Mouse (Mus musculus) G1E (cell line): ENCODE results near the gene Magt1.

Source experiments
- CTCF ChIP-seq: IDR thresholded peaks from 2 replicates; pipeline ENCODE4 v1.5.1; 2012; ENCODE audit warnings: low read depth, low read length, inconsistent platforms, mixed read lengths
- GATA1 ChIP-seq: IDR thresholded peaks from 2 replicates; pipeline ENCODE4 v1.6.1; 2012; ENCODE audit warnings: borderline replicate concordance, low read length, inconsistent platforms, mixed read lengths
- POLR2AphosphoS5 ChIP-seq: IDR thresholded peaks from 2 replicates; pipeline ENCODE4 v1.6.1; 2012; ENCODE audit warnings: low read depth, low read length, inconsistent platforms; ENCODE audit not compliant: insufficient replicate concordance

DNA sequence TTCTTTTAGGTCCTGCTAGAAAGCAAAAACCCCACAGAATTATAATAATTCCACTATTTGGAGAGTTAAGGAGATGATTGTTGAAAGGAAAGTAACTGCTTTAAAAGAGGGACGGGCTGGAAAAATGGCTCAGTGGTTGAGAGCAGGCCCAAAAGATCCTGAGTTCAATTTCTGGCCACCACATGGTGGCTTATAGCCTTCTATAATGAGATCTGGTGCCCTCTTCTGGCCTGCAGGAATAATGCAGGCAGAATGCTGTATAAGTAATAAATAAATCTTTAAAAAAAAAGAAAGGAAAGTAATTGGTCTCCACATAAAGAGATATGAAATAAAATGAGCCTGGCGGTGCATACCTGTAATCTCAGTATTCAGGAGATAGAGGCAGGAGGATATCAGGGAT, 1.5 kb upstream of the Magt1 start:
- 0 out of 2 replicates have a peak, but pooled peaks have one; percentile 4 for TF ChIP-seq CTCF
- TF ChIP-seq POLR2AphosphoS5, result no peak
- TF ChIP-seq GATA1, result no peak
